Mouse (Mus musculus) liver, embryonic 14 days (tissue): ENCODE measurements around the gene Ctps. TPM values are rescaled to one million over a fixed set of nuclear protein-coding genes. Genes with fewer than 3 reads are reported as not detected.

ENCODE experiments used
- polyA plus RNA-seq: library from polyadenylated mRNA; depleted of rRNA; stranded (reverse); fragments of >200 nt; gene quantifications from 2 replicates; pipeline ENCODE4 v1.2.3, GENCODE M21; 2012; rRNA removed

The Ctps gene
- 20.4 and 22.8 TPM in 2 replicates for polyA plus RNA-seq

GRCm38 (mm10) chr4:120569486-120570437 is at the start of gene Ctps:
TSS of gene Ctps (minus strand) at chr4:120570276.

GRCm38 (mm10) chr4:120588445-120588844 is 18.4 kb upstream of the Ctps start, which contains the start of gene Gm8439:
TSS of gene Gm8439 (plus strand) at chr4:120588745.

GRCm38 (mm10) chr4:120531986-120532385 is 38.1 kb downstream of the Ctps start, which contains the start of gene Slfnl1:
TSS of gene Slfnl1 (plus strand) at chr4:120532231.

Other genes starting within 250 kb of the Ctps start
- 9.8 and 10.6 TPM in 2 replicates for gene Scmh1, start 165.0 kb downstream of the Ctps start, polyA plus RNA-seq
- gene Slfnl1, start 38.0 kb downstream of the Ctps start, polyA plus RNA-seq = not detected in 2 replicates
- gene Gm8439, start 18.5 kb upstream of the Ctps start, polyA plus RNA-seq = not detected in 2 replicates
- gene Cited4, start 96.3 kb upstream of the Ctps start, polyA plus RNA-seq = 66.5 and 83.1 TPM in 2 replicates
- 0.03 and 0.06 TPM in 2 replicates for gene Kcnq4, start 178.3 kb upstream of the Ctps start, polyA plus RNA-seq